Mouse (Mus musculus) thymus, postnatal 14 days (tissue): Measurements from ENCODE around the gene Pcsk6.

ENCODE experiments used
- DNase-seq: peaks from one replicate; pipeline ENCODE4 v3.0.0; 2021

Gene Pcsk6

GRCm38 (mm10) chr7:66060066-66060956 lies 198.8 kb downstream of the Pcsk6 start:
- peak; percentile 92 for DNase-seq

GRCm38 (mm10) chr7:66061057-66061456 lies 199.5 kb downstream of the Pcsk6 start:
- DNase-seq, result no peak

GRCm38 (mm10) chr7:66076411-66076810 lies 214.9 kb downstream of the Pcsk6 start:
- DNase-seq, result no peak

GRCm38 (mm10) chr7:66079364-66080230 lies 218.1 kb downstream of the Pcsk6 start, which contains the start of gene Selenos:
Gene Selenos (plus strand): TSS chr7:66079649.
- DNase-seq, result peak; percentile 96

- DNase-seq, result no peak
These were observed 218.7 kb downstream of the Pcsk6 start for GRCm38 (mm10) chr7:66080231-66080613.

- no peak for DNase-seq
These were observed 222.2 kb downstream of the Pcsk6 start for GRCm38 (mm10) chr7:66083757-66084156.

- no peak for DNase-seq
These were observed 223.0 kb downstream of the Pcsk6 start for GRCm38 (mm10) chr7:66084546-66084945.

GRCm38 (mm10) chr7:66087652-66088051 lies 226.1 kb downstream of the Pcsk6 start:
- no peak for DNase-seq

- DNase-seq, result no peak
These were observed 226.5 kb downstream of the Pcsk6 start for GRCm38 (mm10) chr7:66088077-66088476.

GRCm38 (mm10) chr7:66090676-66091190 lies 229.2 kb downstream of the Pcsk6 start:
- DNase-seq, result no peak

- DNase-seq, result no peak
These were observed 230.0 kb downstream of the Pcsk6 start for GRCm38 (mm10) chr7:66091553-66091952.

GRCm38 (mm10) chr7:66092656-66093055 lies 231.1 kb downstream of the Pcsk6 start:
- DNase-seq, result no peak

GRCm38 (mm10) chr7:66094141-66094540 lies 232.6 kb downstream of the Pcsk6 start:
- no peak for DNase-seq

GRCm38 (mm10) chr7:66098803-66099202 lies 237.3 kb downstream of the Pcsk6 start:
- DNase-seq, result no peak
